Mouse (Mus musculus): ENCODE measurements around the gene Xpnpep3. TPM values are rescaled to one million over a fixed set of nuclear protein-coding genes. Genes with fewer than 3 reads are reported as not detected.
"Not testable (repeated sequence)": the region's sequence is repeated elsewhere in the genome, so short reads cannot be mapped to it uniquely, and the experiment has no call there.

Xpnpep3 gene
- polyA plus RNA-seq, 1 experiment from 2014 or later, result 8.7 TPM

GRCm38 (mm10) chr15:81416763-81417310, 16.9 kb downstream of the Xpnpep3 start:
- ATAC-seq (replicated peaks; ENCODE audit: low FRiP score, low read depth) (peak; percentile 94), DNase-seq (ENCODE audit: low spot score) (peak; percentile 64)
- Histone ChIP-seq H3K27ac (0 out of 2 replicates have a peak overlapping the region, but pooled peaks have one; percentile 44), H3K4me2 (ENCODE audit: low read length) (peak overlapping the region; percentile 55), H3K4me3 (replicated peaks; ENCODE audit: low read depth, low read length) (0 out of 2 replicates have a peak overlapping the region, but pooled peaks have one; percentile 9), H3K9ac (ENCODE audit: low read depth, low read length) (0 out of 2 replicates have a peak overlapping the region, but pooled peaks have one; percentile 0)
- H3K36me3 ChIP-seq (ENCODE audit: insufficient read depth, low read length); H3K9me3 ChIP-seq (replicated peaks; ENCODE audit: low read length); H3K27me3 ChIP-seq (ENCODE audit: insufficient read depth, low read length); H3K4me1 ChIP-seq (replicated peaks; ENCODE audit: insufficient read depth, low read length): not testable (repeated sequence)
- 0 out of 2 replicates have a peak, but pooled peaks have one; percentile 25 for TF ChIP-seq CTCF (IDR thresholded peaks at IDR 0.05; ENCODE audit: low read depth)
- 6% methylated on average over 22 of the region's 22 CpGs for WGBS

GRCm38 (mm10) chr15:81418065-81418464, 18.1 kb downstream of the Xpnpep3 start:
- no peak for TF ChIP-seq CTCF (IDR thresholded peaks at IDR 0.05; ENCODE audit: low read depth)
- no peaks in the 10 kb centered on the region for H3K27me3 ChIP-seq (ENCODE audit: insufficient read depth, low read length)
- H3K9ac ChIP-seq (ENCODE audit: low read depth, low read length), result no peak overlapping the region
- no peaks in the 10 kb centered on the region for H3K36me3 ChIP-seq (ENCODE audit: insufficient read depth, low read length)
- H3K4me2 ChIP-seq (ENCODE audit: low read length), result no peak overlapping the region
- H3K27ac ChIP-seq, result no peak overlapping the region
- ATAC-seq (replicated peaks; ENCODE audit: low FRiP score, low read depth) (no peak), DNase-seq (ENCODE audit: low spot score) (no peak)
- no peaks in the 10 kb centered on the region for H3K9me3 ChIP-seq (replicated peaks; ENCODE audit: low read length)
- no peak overlapping the region for H3K4me3 ChIP-seq (replicated peaks; ENCODE audit: low read depth, low read length)
- H3K4me1 ChIP-seq (replicated peaks; ENCODE audit: insufficient read depth, low read length), result peaks cover 4% of the 10 kb centered on the region; the same call in 1 of the 2 replicates
- WGBS, result 81% methylated on average over 4 of the region's 4 CpGs

- no peak overlapping the region for H3K4me3 ChIP-seq (replicated peaks; ENCODE audit: low read depth, low read length)
- H3K27ac ChIP-seq, result peak overlapping the region; percentile 89
- WGBS, result 31% methylated on average over 1 of the region's 1 CpGs
- H3K9me3 ChIP-seq (replicated peaks; ENCODE audit: low read length), result no peaks in the 10 kb centered on the region
- no peak for ATAC-seq (replicated peaks; ENCODE audit: low FRiP score, low read depth)
- no peak overlapping the region; the same call in 1 of the 2 replicates for H3K4me2 ChIP-seq (ENCODE audit: low read length)
- peaks cover 3% of the 10 kb centered on the region; the same call in 1 of the 2 replicates for H3K4me1 ChIP-seq (replicated peaks; ENCODE audit: insufficient read depth, low read length)
- no peaks in the 10 kb centered on the region for H3K27me3 ChIP-seq (ENCODE audit: insufficient read depth, low read length)
- H3K9ac ChIP-seq (ENCODE audit: low read depth, low read length), result no peak overlapping the region
- no peaks in the 10 kb centered on the region for H3K36me3 ChIP-seq (ENCODE audit: insufficient read depth, low read length)
- DNase-seq (ENCODE audit: low spot score), result peak; percentile 48
- no peak for TF ChIP-seq CTCF (IDR thresholded peaks at IDR 0.05; ENCODE audit: low read depth)
Measured at GRCm38 (mm10) chr15:81421454-81421853, 21.5 kb downstream of the Xpnpep3 start.

- TF ChIP-seq CTCF (IDR thresholded peaks at IDR 0.05; ENCODE audit: low read depth), result no peak
- ATAC-seq (replicated peaks; ENCODE audit: low FRiP score, low read depth) (no peak), DNase-seq (ENCODE audit: low spot score) (peak; percentile 8)
- Histone ChIP-seq H3K36me3 (ENCODE audit: insufficient read depth, low read length) (no peaks in the 10 kb centered on the region), H3K27me3 (ENCODE audit: insufficient read depth, low read length) (no peaks in the 10 kb centered on the region), H3K4me3 (replicated peaks; ENCODE audit: low read depth, low read length) (no peak overlapping the region), H3K27ac (peak overlapping the region; percentile 89), H3K9me3 (replicated peaks; ENCODE audit: low read length) (no peaks in the 10 kb centered on the region), H3K9ac (ENCODE audit: low read depth, low read length) (no peak overlapping the region), H3K4me2 (ENCODE audit: low read length) (peak overlapping the region; percentile 27; the same call in 1 of the 2 replicates), H3K4me1 (replicated peaks; ENCODE audit: insufficient read depth, low read length) (no peaks in the 10 kb centered on the region)
- 51% methylated on average over 7 of the region's 7 CpGs for WGBS
Measured at GRCm38 (mm10) chr15:81422156-81422681, 22.3 kb downstream of the Xpnpep3 start.

- no peak overlapping the region for H3K27ac ChIP-seq
- no peaks in the 10 kb centered on the region for H3K4me1 ChIP-seq (replicated peaks; ENCODE audit: insufficient read depth, low read length)
- no peak overlapping the region for H3K9ac ChIP-seq (ENCODE audit: low read depth, low read length)
- H3K4me3 ChIP-seq (replicated peaks; ENCODE audit: low read depth, low read length), result no peak overlapping the region
- H3K9me3 ChIP-seq (replicated peaks; ENCODE audit: low read length), result no peaks in the 10 kb centered on the region
- ATAC-seq (replicated peaks; ENCODE audit: low FRiP score, low read depth) (no peak), DNase-seq (ENCODE audit: low spot score) (no peak)
- WGBS, result 89% methylated on average over 3 of the region's 3 CpGs
- no peak for TF ChIP-seq CTCF (IDR thresholded peaks at IDR 0.05; ENCODE audit: low read depth)
- H3K36me3 ChIP-seq (ENCODE audit: insufficient read depth, low read length), result 0 out of 2 replicates have a peak, but pooled peaks cover 10% of the 10 kb centered on the region
- no peak overlapping the region for H3K4me2 ChIP-seq (ENCODE audit: low read length)
- H3K27me3 ChIP-seq (ENCODE audit: insufficient read depth, low read length), result no peaks in the 10 kb centered on the region
Measured at GRCm38 (mm10) chr15:81425311-81425710, 25.4 kb downstream of the Xpnpep3 start.

- no peaks in the 10 kb centered on the region for H3K27me3 ChIP-seq (ENCODE audit: insufficient read depth, low read length)
- no peak overlapping the region for H3K4me3 ChIP-seq (replicated peaks; ENCODE audit: low read depth, low read length)
- no peaks in the 10 kb centered on the region for H3K9me3 ChIP-seq (replicated peaks; ENCODE audit: low read length)
- 84% methylated on average over 2 of the region's 2 CpGs for WGBS
- H3K4me2 ChIP-seq (ENCODE audit: low read length), result no peak overlapping the region
- no peaks in the 10 kb centered on the region for H3K4me1 ChIP-seq (replicated peaks; ENCODE audit: insufficient read depth, low read length)
- 0 out of 2 replicates have a peak, but pooled peaks have one; percentile 10 for TF ChIP-seq CTCF (IDR thresholded peaks at IDR 0.05; ENCODE audit: low read depth)
- DNase-seq (ENCODE audit: low spot score) (no peak), ATAC-seq (replicated peaks; ENCODE audit: low FRiP score, low read depth) (no peak)
- no peak overlapping the region for H3K9ac ChIP-seq (ENCODE audit: low read depth, low read length)
- 0 out of 2 replicates have a peak, but pooled peaks cover 16% of the 10 kb centered on the region for H3K36me3 ChIP-seq (ENCODE audit: insufficient read depth, low read length)
- no peak overlapping the region for H3K27ac ChIP-seq
Measured at GRCm38 (mm10) chr15:81427947-81428346, 28.0 kb downstream of the Xpnpep3 start.

All from kidney, postnatal 0 days (tissue).